Mouse (Mus musculus) adrenal gland, postnatal 36 days (tissue): ENCODE measurements at regions not wholly inside any gene's neighbourhood (a gene's known extent, or its start where the extent isn't known, plus 50 kb on each side); places are given as distances from the start of the nearest gene placed in this dataset.

ENCODE experiments used
- DNase-seq, 2 experiments: peaks; one replicate each; pipeline ENCODE4 v3.0.0; 2021; ENCODE audit warnings: mixed read lengths in 1 of 2

DNA sequence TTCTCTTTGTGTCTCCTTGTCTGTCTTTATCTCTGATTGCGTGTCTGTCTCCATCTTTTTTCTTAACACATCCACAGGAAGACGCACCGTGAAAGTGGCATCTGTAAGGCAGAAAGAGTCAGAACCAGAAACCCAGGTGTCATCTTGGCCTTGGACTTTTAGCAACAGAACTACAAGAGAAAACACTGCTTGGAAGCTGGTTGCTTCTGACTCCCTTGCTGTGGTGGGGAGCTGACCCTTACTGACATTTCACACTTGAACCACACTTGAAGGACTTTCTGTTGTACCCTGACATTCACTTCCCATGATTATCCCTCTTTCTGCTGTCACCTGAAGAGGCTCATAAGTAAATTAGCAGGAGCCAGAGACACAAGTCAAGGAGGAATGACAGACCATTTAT, 180.6 kb downstream of the Irx2 start:
- no peak for DNase-seq

DNA sequence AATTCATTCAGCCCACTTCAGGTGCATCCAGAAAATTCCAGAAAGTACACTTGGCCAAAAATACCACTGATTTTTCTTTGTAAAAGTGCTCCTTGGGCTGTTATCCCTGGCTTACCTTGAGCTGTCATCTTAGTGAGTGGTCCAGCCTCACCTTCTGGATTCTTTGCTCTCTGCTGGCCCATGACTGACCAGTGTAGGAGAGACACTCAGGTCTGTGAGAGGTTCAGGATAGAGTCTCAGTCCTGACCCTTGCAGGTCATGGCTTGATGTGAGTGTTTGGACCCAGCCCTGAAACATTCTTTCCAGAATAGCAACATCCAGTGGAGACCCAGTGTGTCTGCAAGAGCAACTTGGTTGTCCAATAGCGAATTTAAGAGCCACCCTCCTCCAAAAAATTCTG, 182.0 kb downstream of the Irx2 start:
- DNase-seq, result no peak

DNA sequence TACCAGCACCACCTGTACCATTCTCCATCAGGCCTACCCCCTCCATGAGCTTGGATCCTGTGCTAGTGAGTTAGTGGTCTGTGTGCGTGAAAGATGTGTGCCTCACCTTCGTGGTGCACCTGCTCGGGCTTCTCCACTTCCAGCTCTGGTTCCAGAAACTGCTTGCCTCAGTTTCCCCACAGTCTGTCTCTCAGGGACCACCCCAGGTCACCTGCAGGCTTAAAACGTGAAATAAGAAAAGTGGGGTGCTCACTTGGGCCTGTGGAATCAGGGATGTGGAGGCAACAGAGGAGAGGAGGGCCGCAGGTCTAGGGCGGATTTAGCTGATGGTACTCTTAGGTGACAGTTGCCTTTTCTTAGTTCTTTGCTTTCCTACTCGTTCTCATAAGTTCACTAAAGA, 186.0 kb downstream of the Irx2 start:
- no peak for DNase-seq

DNA sequence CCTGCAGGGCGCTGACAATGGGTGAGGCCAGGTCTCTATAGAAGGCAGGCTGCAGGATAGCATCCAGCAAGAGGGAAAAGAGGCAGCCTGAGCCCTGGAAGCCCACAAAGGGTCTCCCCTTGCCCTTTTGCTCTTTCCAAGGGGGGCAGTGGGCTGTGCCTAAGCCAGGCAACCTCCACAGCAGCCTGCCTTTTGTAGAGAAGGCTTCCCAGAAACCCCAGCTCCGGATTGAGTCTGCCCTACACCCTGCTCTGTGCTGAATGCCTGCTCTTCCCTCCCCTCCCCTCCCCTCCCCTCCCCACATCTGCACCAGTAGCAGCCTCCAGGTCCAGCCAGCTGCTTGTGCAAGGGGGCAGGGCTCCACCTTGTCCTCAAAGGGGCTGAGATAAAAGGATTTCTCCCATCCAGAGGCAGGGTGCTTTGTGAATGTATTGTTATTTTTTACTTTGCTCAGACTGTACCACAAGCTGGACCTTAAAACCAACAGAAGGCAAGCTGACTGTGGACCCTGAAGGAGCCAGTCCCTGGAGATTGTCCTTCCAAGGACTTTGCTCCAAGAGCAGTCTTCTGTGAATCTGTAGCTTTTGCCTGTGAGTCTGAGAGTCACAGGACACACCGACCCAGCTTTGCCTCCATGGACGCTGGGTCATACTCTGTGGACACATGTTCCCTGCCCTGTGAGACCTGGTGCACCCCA, 186.8 kb downstream of the Irx2 start:
- DNase-seq, result no peak

DNA sequence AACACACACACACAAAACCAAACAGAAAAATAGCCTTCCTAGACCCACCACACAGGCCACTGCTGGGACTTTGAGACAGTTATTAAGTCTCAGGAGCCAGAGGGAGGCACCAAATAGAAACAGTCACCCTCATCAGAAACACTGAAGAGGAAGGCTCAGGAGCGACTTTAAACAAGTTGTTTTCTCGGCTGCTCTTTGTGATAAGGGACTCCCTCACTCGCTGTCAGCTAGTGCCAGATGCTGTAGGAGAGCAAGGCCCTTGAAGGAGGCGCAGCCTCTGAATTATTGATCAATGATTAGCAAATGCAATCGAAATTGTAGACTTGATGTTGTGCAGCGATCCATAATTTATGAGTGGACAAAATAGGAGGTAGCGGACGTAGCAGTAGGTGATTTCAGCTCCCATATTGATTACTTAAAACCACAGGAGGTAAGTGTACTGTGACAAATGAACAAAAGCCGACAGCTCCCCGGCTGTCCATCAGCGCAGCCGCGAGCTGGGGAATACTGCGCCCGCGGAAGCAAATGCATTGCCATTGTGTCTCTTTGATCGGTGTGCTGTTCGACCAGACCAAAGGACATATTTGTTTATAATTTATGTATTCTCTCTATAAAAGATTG, 187.4 kb downstream of the Irx2 start:
- no peak for DNase-seq

DNA sequence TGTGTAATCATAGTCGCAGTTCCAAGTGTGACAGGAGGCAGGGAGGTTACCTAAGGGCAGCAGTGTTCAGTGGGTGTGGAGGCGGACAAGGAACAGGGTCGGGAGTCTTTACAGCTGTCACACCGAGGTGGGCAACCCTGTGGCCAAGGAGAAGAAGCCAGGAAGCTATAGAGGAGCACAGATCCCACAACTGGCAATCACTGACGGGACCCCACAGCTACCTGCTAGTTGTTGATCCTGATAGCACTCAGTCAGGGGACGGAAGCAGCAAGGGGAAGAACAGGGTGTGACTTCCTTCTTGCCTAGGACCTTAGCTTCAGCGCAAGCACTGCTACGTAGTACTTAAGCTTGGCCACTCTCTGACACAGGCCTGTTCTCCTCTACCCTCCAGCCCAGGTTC, 188.2 kb downstream of the Irx2 start:
- no peak for DNase-seq

DNA sequence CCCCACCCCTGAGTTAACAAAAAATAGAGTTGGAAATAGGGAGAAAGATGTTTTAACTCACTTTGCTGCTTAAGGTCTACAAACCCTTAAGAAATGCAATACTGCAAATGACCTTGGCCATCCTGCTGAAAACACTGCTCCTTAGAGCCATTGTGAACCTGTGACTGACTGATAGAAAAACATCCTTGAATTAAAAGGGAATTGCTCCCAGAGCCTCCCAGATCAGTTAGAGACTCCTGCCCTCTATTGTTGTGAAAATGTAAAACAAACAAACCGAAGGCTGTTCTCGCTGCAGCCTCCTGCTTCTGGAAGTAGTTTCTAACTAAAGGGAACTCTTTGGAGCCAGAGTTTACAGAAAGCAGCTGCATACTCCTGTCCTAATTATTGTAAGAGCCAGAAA, 188.9 kb downstream of the Irx2 start:
- no peak for DNase-seq

DNA sequence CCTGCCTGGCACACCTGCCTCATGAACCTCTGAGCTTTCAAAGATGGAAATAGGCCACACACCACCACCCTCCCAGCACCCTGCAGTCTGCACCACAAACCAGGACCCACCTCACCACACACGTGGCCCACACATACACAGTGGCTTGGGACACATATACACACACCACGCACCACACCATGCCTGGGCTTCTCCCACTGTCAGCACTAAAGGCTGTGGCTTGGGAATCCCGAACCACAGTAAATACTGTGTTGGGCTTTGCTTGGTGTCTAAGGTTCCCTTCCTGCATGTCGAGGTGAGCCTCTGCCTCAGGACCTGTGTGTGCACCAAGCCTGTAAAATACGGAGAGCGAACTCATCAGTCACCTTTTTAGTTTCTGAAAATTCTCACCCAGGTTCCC, 189.3 kb downstream of the Irx2 start:
- no peak for DNase-seq

DNA sequence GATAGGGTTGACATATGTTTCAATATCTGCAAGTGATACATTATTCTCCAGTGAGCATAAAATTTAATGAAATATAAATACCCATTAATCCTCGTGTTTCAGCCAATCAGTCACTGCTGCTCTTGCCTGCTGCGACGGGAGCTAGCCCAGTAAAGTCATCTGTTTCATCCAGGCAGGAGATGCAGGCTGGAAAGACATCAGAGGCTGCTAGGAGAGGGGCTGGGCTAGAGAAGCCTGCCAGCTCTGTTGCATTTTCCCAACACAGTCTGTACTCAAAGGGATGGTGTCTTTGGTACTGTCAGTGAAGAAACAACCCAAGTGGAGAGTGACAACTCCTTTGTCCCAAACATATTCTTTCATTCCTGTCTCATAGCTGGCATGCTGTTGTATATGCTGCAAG, 198.0 kb downstream of the Irx2 start:
- no peak for DNase-seq

DNA sequence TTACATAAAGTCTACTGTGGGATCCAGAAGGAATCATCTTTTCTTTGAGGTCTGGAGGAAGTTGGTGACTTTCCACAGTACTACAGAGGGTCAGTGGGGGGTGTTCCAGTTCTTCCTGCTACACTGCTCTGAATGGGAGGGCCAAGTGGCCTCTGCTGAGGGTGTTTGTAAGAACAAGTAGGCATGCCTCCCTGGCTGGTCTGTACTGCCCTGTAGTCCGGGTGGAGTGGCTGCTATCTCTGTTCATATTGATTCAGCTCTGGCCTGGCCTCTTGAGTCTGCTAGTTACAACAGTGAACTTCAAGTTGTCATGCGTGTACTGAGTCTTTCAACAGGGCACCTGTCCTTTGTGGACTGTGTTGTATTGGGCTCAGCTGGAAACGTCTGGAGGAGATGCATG, 200.7 kb downstream of the Irx2 start:
- DNase-seq, result no peak

DNA sequence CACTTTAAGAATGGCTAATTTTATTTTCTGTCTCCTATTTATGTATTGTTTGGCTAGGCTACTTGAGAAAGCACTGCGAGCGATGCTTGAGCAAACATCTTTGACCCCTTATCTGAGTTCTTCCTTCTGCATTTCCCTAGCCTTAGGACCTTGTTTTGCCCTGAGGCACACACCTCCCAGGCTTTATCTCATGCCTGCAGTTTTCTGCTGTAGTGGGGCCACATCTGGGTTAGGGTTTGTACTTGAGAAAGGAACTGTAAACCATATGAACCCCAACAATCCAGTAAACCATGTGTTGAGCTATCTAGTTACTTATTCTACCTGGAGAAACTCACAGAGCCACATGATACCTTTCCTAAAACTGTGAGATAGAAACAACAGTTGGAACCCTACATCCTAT, 204.7 kb downstream of the Irx2 start:
- no peak for DNase-seq

DNA sequence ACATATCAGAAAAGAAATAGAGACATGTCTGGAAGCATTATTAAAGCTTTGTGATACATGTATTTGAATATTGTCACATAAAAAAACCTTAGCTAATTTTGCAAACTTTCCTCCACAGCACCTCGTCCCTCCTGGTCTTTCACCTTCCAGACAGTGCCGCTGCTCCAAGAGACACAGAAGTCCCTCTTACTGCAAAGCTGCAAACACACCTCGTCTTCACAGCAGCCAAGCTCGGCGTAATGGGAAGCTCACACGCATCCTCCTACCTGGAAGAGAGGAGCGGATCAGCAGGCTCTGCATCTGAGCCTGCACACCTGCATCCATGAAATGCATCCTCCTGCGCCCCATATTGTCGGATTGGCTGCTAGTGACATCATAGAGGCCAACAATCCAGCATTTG, 208.4 kb downstream of the Irx2 start:
- no peak for DNase-seq

DNA sequence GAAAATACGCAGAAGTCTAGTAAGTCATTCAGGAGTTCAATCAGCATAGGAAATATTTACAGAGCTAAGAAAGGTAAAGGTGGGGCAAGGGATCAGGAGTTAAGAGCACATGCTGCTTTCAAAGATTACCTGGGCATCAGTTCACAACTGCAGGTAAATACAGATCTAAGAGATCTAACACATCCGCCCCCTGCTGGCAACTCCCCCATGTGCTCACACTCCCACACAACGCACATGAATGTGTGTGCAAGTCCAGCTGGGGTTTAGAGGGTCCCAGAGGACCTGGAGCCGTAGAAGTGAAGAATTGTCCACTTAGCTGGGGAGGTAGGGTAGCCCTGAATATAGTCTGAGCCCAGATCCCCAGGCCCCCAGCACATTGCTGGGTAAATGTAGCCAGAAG, 219.5 kb downstream of the Irx2 start:
- no peak for DNase-seq

DNA sequence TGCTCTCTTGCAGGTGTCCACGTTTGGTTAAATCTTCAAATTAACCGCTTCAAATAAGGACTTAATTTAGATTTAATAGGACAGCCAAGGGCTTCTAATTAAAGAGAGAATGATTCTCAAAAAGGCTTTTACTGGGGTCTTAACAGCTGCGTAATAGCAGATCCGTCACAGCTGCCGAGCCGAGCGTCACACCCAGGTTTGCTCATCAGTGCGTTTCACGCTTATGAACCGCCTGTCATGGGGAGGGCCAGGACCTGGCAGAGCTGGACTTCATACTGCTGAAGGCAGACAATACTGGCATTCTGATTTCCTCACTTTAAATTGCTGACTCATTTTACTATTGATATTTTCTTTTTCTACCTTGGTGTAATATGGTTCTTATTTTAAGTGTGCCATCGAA, 221.2 kb downstream of the Irx2 start:
- DNase-seq, result no peak

DNA sequence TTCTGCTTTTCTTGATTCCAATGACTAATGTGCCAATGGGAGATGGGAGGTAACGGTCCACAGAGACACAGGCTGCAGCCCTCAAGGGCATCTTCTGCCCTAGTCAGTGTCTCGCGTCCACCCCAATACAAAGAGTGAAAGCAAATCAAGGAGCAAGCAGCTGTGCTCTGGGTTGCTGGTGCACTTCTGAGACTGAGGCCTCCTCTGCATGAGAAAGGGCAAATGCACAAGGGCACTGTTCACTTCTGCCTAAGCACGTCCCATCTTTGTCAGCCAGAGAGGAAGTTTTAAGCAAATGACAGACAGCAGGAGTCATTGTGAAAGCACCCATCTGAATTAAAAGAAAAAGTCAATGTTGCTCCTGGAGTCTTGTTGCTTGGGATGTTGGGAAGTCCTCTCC, 224.3 kb downstream of the Irx2 start:
- no peak for DNase-seq

DNA sequence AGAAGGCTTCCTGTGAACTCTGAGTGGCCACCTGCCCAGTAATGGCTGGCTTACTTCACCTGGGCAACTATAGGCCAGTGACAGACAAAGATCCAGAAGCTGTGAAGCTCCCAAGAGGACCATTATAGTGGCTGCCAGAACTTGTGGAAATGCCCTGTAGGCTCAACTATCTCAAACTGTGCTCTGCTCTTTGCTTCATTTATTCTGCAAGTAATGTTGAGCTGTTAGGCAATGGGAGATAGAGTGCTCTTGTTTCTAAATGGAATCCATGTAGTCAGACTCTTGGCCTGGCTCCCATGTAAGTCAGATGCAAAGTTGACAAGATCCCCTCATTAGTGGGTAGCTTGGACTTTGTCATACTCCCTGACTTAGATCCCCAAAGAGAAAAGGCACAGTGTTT, 247.3 kb downstream of the Irx2 start:
- DNase-seq, result no peak

DNA sequence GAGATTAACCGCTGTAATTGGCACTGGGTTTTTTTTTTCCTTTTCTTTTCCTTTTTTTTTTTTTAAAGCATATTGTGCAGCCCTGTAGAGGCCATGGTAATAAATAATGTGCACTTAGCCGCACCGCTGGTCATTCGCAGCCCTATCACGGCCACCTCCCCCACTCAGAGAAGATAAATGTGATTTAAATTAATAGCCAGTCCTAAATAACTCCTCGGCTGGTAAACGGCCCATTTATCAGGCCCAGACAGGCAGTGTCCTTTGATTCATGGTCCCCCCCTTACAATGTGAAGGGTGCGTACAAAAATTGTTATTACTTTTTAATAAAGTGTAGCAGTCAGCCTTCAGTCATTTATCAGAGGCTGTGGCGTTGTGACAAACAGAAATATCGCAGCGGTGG, 266.4 kb downstream of the Irx2 start:
- no peak for DNase-seq

DNA sequence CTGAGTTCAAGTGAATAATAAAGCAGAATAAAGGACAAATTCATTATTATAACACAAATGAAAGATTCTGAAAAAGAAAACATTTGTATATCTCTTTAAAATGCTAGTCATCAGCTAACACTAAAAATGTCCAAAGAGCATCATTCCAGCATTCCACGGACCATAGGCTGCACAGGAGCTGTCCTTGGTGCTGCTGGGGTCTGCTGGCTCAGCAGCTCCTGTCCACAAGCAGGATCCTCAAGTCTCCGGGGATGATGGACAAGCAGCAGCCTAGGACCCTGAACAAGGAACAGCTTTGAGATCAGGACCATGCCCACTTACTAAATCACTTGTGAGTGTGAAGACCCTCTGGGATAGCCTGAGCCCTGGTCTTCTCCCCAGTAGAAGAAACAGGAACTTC, 274.0 kb downstream of the Irx2 start:
- DNase-seq, result peak; percentile 20 to 43

DNA sequence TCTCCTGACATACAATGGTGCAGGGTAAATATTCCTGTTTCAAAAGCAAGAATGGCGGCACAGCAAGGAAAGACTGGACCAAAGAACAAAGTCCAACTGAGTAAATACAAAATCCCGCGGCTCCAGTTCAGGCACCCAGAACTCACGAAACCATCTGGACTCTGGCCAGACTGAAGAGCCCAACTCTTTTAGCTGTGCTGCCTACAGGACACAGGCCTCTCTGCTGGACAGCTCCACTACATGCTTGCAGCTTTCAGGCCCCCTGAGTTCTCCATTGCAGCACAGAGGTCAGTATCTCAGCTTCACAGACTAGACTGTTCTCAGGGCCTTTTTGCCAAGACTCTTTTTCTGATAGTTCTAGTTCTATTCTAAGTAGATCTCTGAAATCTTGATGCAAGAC, 290.3 kb downstream of the Irx2 start:
- no peak for DNase-seq

DNA sequence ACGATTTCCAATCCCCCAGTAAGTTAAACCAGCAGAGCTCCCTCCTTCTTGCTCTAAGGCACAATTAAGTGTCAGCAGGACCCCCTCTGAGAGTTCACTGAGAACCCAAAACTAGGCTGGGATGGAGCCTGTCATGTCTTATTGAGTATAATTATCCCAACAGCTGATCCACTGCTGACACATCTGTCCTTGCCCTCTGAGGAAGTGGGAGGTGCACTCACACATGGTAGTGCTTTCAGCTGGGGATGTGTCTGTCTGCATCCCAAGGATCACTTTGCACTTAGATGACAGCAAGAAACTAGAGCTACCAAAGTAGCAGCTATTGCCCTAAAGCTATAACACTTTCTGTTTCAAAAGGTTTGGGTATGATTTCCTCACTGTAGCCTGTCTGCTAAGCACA, 291.7 kb downstream of the Irx2 start:
- DNase-seq, result no peak

DNA sequence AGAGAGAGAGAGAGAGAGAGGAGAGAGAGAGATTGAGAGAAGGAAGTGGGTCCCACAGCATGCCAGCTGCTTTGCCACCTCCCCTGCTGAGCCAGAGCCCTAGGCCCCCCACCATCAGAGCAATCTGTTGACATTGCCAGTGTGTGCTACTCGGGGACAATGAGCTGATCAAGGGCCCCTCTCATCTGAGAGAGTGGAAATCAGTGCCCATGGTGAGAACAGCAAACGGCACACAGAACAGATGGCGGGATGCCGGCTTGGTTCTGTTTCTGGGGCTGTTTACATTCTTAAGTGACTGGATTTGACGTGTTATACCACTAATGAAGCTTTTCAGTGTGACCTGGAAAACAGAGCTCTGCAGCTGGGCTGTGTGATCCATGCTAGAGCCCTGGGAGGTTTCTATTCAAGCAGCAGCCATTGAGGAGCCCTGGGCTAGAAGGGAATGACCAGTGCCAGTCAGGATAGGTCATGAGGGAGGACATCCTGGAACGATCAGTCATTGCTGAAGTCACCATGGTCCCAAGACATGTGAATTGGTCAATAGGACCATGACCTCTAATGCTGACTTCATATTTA, 296.0 kb downstream of the Irx2 start:
- no peak for DNase-seq

DNA sequence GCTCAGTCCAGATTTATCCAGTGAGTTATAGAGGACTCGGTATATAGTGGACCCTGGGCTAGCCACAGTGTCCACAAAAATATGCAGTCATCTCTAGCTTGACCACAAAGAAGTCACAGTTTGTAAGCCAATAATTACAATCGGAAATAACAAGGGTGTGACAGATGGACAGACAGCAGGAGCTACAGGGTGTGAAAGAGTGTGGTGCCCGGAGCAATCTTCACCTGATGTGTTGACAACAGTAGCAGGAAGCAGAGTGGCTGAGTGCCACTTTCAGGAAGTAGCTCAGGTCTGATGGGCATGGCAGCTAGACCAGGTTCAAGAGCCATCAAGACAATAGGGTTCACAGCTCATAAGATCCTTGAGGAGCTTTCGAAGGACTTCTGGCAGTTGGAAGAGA, 308.6 kb downstream of the Irx2 start:
- no peak for DNase-seq

DNA sequence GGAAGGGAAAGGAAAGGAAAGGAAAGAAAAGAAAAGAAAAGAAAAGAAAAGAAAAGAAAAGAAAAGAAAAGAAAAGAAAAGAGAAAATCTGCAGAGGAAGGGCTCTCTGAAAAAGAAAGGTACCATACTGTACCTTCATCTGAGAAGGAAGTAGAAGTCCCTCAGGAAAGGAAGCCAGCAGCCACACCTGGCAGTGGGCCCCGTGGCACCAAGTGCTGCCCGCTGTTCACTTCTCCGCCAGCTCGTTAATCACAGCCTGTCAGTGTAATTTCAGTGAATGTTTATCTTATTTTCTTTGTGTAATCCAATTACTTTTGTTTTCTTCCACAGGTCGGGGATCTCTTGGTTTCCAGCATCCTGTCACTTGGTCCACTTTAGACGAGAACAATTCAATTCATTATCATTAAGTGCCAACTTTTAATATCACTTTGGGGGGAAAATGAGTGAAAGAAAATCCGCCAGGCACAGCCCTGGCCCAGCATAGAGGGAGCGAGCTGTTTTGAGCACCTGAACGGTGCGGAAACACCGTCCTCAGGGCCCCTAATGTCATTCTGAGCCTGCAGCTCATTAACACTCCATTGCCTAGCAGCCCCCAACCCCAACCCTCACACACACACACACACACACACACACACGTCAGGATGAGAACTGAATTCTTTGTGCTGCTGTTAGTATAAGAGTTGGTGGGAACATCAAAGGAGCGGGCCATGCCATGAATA, 309.7 kb downstream of the Irx2 start:
- no peak for DNase-seq
